Mouse (Mus musculus): Measurements from ENCODE around the gene Pnkd. TPM values are rescaled to one million over a fixed set of nuclear protein-coding genes. Genes with fewer than 3 reads are reported as not detected.

Pnkd gene
- total and polyA plus RNA-seq, 2 experiments from 2014 or later, result 310 to 345 TPM

DNA sequence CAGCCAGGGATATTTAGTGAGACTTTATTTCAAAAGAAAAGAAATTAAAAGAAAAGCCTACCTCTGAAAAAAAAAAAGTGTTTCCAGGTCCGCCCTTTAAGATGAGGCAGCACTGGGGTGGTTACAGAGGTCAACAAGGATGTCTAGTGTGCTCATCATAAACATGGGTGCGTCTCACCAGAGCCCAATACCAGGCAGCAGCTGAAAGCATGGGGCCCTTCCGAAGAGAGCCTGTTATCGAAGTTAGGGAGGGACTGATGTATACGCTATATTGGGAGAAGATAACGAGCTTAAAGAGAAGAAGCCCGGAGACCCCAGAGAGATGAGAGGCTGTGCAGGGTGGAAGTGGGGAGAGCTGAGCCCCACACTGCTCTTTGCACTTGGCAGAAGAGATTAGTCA is 45.6 kb upstream of the Pnkd start:
- Histone ChIP-seq H3K4me1 (ENCODE audit: control insufficient read depth, insufficient read depth) (peaks cover 49% of the 10 kb centered on the region), H3K27me3 (ENCODE audit: control insufficient read depth, insufficient read depth, low read length) (no peaks in the 10 kb centered on the region), H3K4me2 (ENCODE audit: low read depth, low read length) (peak overlapping the region; percentile 77), H3K27ac (ENCODE audit: low read depth) (peak overlapping the region; percentile 85), H3K9me3 (replicated peaks; ENCODE audit: control insufficient read depth, low read length) (no peaks in the 10 kb centered on the region), H3K4me3 (ENCODE audit: low read depth, low read length) (peak overlapping the region; percentile 95), H3K36me3 (replicated peaks; ENCODE audit: control insufficient read depth, insufficient read depth, low read length) (no peaks in the 10 kb centered on the region), H3K9ac (replicated peaks; ENCODE audit: low read depth, low read length) (peak overlapping the region; percentile 42; the same call in 1 of the 2 replicates)
- DNase-seq (ENCODE audit: low spot score) (peak; percentile 13), ATAC-seq (ENCODE audit: insufficient read depth, low read depth) (no peak)
- WGBS, result 7% methylated on average over 7 of the region's 7 CpGs
- TF ChIP-seq CTCF (IDR thresholded peaks at IDR 0.05; ENCODE audit: low read depth) (no peak), EP300 (IDR thresholded peaks at IDR 0.05; ENCODE audit: low read depth) (no peak)

DNA sequence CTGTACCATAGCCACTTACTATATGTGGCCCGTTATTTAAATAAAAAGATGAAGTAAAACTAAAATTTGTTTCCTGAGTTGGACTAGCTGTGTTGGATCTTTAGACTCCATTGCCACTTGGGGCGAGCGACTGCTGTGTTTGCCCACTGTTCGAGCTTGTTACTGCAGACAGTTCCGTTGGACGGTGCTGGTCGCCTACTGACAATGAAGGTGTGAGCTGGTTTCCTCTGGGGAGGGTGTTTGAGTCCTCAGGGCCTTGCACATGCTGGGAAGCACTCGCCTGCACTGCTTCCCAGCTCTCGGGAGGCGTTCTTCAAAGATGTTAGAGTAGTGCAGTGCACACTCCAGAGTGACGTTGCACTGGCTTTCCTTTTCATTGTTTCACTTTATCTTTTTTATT is 45.1 kb upstream of the Pnkd start:
- Histone ChIP-seq H3K36me3 (replicated peaks; ENCODE audit: control insufficient read depth, insufficient read depth, low read length) (no peaks in the 10 kb centered on the region), H3K27me3 (ENCODE audit: control insufficient read depth, insufficient read depth, low read length) (no peaks in the 10 kb centered on the region), H3K9ac (replicated peaks; ENCODE audit: low read depth, low read length) (peak overlapping the region; percentile 42; the same call in 1 of the 2 replicates), H3K9me3 (replicated peaks; ENCODE audit: control insufficient read depth, low read length) (no peaks in the 10 kb centered on the region), H3K4me1 (ENCODE audit: control insufficient read depth, insufficient read depth) (peaks cover 54% of the 10 kb centered on the region), H3K4me3 (ENCODE audit: low read depth, low read length) (peak overlapping the region; percentile 95), H3K27ac (ENCODE audit: low read depth) (peak overlapping the region; percentile 85), H3K4me2 (ENCODE audit: low read depth, low read length) (peak overlapping the region; percentile 77)
- 5% methylated on average over 11 of the region's 11 CpGs for WGBS
- peak; percentile 28 for DNase-seq (ENCODE audit: low spot score)
- no peak for ATAC-seq (ENCODE audit: insufficient read depth, low read depth)
- TF ChIP-seq CTCF (IDR thresholded peaks at IDR 0.05; ENCODE audit: low read depth) (no peak), EP300 (IDR thresholded peaks at IDR 0.05; ENCODE audit: low read depth) (no peak)

DNA sequence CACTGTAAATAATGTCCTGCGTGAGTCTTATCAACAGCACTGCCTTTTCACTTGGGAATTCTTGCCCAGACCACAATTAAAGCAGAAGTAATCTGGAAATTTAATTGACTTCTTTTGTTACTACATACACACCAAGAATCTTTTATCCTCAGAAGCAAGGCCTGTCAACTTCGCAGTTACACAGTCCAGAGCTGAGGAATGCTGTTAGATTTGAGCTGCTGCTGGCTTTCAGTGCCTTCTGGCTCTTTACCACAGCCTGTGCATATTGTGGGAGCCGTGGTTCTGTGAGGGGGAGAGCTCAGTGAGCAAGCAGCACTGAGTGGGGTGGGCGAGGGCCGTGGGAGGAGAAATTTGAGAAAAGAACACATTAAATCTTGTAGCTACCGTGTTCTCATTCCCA is 44.4 kb upstream of the Pnkd start:
- peak overlapping the region; percentile 95; the same call in 1 of the 2 replicates for H3K4me3 ChIP-seq (ENCODE audit: low read depth, low read length)
- H3K27me3 ChIP-seq (ENCODE audit: control insufficient read depth, insufficient read depth, low read length), result no peaks in the 10 kb centered on the region
- ATAC-seq (ENCODE audit: insufficient read depth, low read depth), result no peak
- no peaks in the 10 kb centered on the region for H3K9me3 ChIP-seq (replicated peaks; ENCODE audit: control insufficient read depth, low read length)
- DNase-seq (ENCODE audit: low spot score), result peak; percentile 80
- WGBS, result 6% methylated on average over 6 of the region's 6 CpGs
- H3K36me3 ChIP-seq (replicated peaks; ENCODE audit: control insufficient read depth, insufficient read depth, low read length), result no peaks in the 10 kb centered on the region
- H3K4me2 ChIP-seq (ENCODE audit: low read depth, low read length), result peak overlapping the region; percentile 77
- H3K27ac ChIP-seq (ENCODE audit: low read depth), result peak overlapping the region; percentile 85
- peak overlapping the region; percentile 44 for H3K9ac ChIP-seq (replicated peaks; ENCODE audit: low read depth, low read length)
- TF ChIP-seq EP300 (IDR thresholded peaks at IDR 0.05; ENCODE audit: low read depth), result no peak
- TF ChIP-seq CTCF (IDR thresholded peaks at IDR 0.05; ENCODE audit: low read depth), result no peak
- peaks cover 60% of the 10 kb centered on the region for H3K4me1 ChIP-seq (ENCODE audit: control insufficient read depth, insufficient read depth)

DNA sequence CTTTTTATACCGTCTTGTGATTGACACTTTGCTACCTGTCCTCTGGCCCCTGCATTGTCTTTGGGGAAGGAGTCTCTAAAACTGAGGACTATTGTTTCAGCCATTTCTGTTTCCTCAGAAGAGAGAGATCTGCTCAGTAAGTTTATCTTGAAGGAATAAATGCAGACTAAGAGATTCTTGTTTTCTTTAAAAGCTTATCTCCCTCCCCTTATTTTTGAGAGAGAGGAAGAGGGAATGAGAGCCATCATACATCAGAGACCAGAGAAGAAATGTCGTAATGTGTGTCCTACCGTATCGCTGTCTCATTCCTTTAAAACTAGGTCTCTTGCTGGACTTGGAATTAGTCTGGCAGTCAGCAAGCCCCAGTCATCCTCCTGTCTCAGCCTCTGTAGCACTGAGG is 43.9 kb upstream of the Pnkd start:
- H3K9me3 ChIP-seq (replicated peaks; ENCODE audit: control insufficient read depth, low read length), result no peaks in the 10 kb centered on the region
- DNase-seq (ENCODE audit: low spot score), result peak; percentile 27
- H3K9ac ChIP-seq (replicated peaks; ENCODE audit: low read depth, low read length), result peak overlapping the region; percentile 44
- H3K27me3 ChIP-seq (ENCODE audit: control insufficient read depth, insufficient read depth, low read length), result no peaks in the 10 kb centered on the region
- H3K4me2 ChIP-seq (ENCODE audit: low read depth, low read length), result peak overlapping the region; percentile 77
- peaks cover 61% of the 10 kb centered on the region for H3K4me1 ChIP-seq (ENCODE audit: control insufficient read depth, insufficient read depth)
- 25% methylated on average over 4 of the region's 4 CpGs for WGBS
- H3K4me3 ChIP-seq (ENCODE audit: low read depth, low read length), result no peak overlapping the region
- ATAC-seq (ENCODE audit: insufficient read depth, low read depth), result no peak
- peak overlapping the region; percentile 85 for H3K27ac ChIP-seq (ENCODE audit: low read depth)
- TF ChIP-seq EP300 (IDR thresholded peaks at IDR 0.05; ENCODE audit: low read depth) (no peak), CTCF (IDR thresholded peaks at IDR 0.05; ENCODE audit: low read depth) (no peak)
- H3K36me3 ChIP-seq (replicated peaks; ENCODE audit: control insufficient read depth, insufficient read depth, low read length), result no peaks in the 10 kb centered on the region

DNA sequence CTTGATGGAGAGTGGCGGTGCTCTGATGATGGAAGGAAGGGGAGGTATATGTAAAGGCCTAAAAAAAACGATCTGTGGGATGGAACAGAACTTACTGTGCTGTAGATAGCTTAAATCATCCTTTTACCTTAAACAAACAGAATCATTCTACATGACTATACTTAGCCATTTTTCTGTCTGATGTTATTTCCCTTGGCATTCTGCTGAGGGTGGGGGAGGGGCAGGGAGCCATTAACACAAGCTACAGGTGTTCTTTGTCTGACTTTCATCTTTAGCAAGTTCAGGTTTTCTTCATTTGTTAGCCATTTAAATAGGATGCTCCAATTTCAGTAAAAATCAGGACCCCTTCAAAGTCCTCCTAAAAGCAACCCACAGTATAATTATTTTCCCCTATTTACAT is 39.2 kb upstream of the Pnkd start:
- TF ChIP-seq CTCF (IDR thresholded peaks at IDR 0.05; ENCODE audit: low read depth) (no peak), EP300 (IDR thresholded peaks at IDR 0.05; ENCODE audit: low read depth) (no peak)
- ATAC-seq (ENCODE audit: insufficient read depth, low read depth) (no peak), DNase-seq (ENCODE audit: low spot score) (no peak)
- Histone ChIP-seq H3K4me1 (ENCODE audit: control insufficient read depth, insufficient read depth) (peaks cover 55% of the 10 kb centered on the region), H3K27me3 (ENCODE audit: control insufficient read depth, insufficient read depth, low read length) (no peaks in the 10 kb centered on the region), H3K4me2 (ENCODE audit: low read depth, low read length) (no peak overlapping the region), H3K27ac (ENCODE audit: low read depth) (0 out of 2 replicates have a peak overlapping the region, but pooled peaks have one; percentile 15), H3K4me3 (ENCODE audit: low read depth, low read length) (no peak overlapping the region), H3K9ac (replicated peaks; ENCODE audit: low read depth, low read length) (no peak overlapping the region), H3K36me3 (replicated peaks; ENCODE audit: control insufficient read depth, insufficient read depth, low read length) (peaks cover 16% of the 10 kb centered on the region), H3K9me3 (replicated peaks; ENCODE audit: control insufficient read depth, low read length) (no peaks in the 10 kb centered on the region)
- 69% methylated on average over 2 of the region's 2 CpGs for WGBS

DNA sequence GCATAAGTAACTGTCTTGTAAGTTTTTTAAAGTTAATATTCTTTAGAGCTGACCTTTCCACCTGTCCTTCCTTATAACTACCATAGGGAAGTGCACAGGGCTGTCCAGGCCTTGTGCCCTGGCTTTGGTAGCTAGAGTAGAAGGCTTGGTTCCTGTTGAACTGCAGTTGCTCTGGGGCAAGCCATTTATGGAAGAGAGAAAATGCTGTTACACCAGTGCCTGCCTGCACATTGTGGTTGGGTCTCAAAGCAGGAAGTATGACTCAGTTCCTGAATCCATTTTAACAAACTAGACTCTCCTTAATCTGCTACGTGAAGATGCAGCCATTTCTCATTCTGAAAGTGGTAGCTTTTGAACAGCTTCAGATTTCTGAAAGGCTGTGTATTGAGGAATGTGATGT is 35.9 kb upstream of the Pnkd start:
- peaks cover 39% of the 10 kb centered on the region for H3K4me1 ChIP-seq (ENCODE audit: control insufficient read depth, insufficient read depth)

More for the DNA sequence above, 35.9 kb upstream of the Pnkd start:
- Histone ChIP-seq H3K4me2 (ENCODE audit: low read depth, low read length) (peak overlapping the region; percentile 10; the same call in 1 of the 2 replicates), H3K27ac (ENCODE audit: low read depth) (peak overlapping the region; percentile 87), H3K36me3 (replicated peaks; ENCODE audit: control insufficient read depth, insufficient read depth, low read length) (peaks cover 46% of the 10 kb centered on the region), H3K27me3 (ENCODE audit: control insufficient read depth, insufficient read depth, low read length) (no peaks in the 10 kb centered on the region), H3K9ac (replicated peaks; ENCODE audit: low read depth, low read length) (no peak overlapping the region), H3K9me3 (replicated peaks; ENCODE audit: control insufficient read depth, low read length) (no peaks in the 10 kb centered on the region), H3K4me3 (ENCODE audit: low read depth, low read length) (no peak overlapping the region)
- 27% methylated on average over 1 of the region's 1 CpGs for WGBS
- ATAC-seq (ENCODE audit: insufficient read depth, low read depth) (peak; percentile 78), DNase-seq (ENCODE audit: low spot score) (peak; percentile 80)
- TF ChIP-seq EP300 (IDR thresholded peaks at IDR 0.05; ENCODE audit: low read depth), result no peak
- no peak for TF ChIP-seq CTCF (IDR thresholded peaks at IDR 0.05; ENCODE audit: low read depth)

Measured in heart, postnatal 0 days (tissue).